Mouse (Mus musculus) stomach, embryonic 14.5 days (tissue): Measurements from ENCODE around the gene Mgat4c. TPM values are rescaled to one million over a fixed set of nuclear protein-coding genes. Genes with fewer than 3 reads are reported as not detected.
"Not testable (repeated sequence)": the region's sequence is repeated elsewhere in the genome, so short reads cannot be mapped to it uniquely, and the experiment has no call there.

Source experiments
- ATAC-seq: fragments of 200-750 bp; cut with Nextera tagmentation; 2 replicates; pipeline ENCODE4 v1.8.0; 2017; ENCODE audit warnings: low read depth, moderate TSS enrichment; ENCODE audit not compliant: insufficient number of reproducible peaks, insufficient read depth, low FRiP score
- H3K27ac ChIP-seq: fragments of 300-500 bp; sonication (generic); 2 replicates; pipeline ENCODE4 v1.5.1; 2014; ENCODE audit warnings: mild to moderate bottlenecking, low read length, moderate library complexity, mixed read lengths
- H3K27me3 ChIP-seq: fragments of 300-500 bp; sonication (generic); 2 replicates; pipeline ENCODE4 v1.6.1; 2014; ENCODE audit warnings: low read length, control low read depth, mixed read lengths; ENCODE audit not compliant: control insufficient read depth, insufficient read depth
- H3K36me3 ChIP-seq: fragments of 300-500 bp; sonication (generic); 2 replicates; pipeline ENCODE4 v1.6.1; 2014; ENCODE audit warnings: mild to moderate bottlenecking, control low read depth, low read length, moderate library complexity, mixed read lengths; ENCODE audit not compliant: control insufficient read depth, insufficient read depth
- H3K4me1 ChIP-seq: fragments of 300-500 bp; sonication (generic); 2 replicates; pipeline ENCODE4 v1.6.1; 2014; ENCODE audit warnings: low read length, control low read depth, mixed read lengths; ENCODE audit not compliant: control insufficient read depth, insufficient read depth
- H3K4me2 ChIP-seq: fragments of 300-500 bp; sonication (generic); replicated peaks from 2 replicates; pipeline ENCODE4 v1.6.1; 2014; ENCODE audit warnings: low read depth, low read length, control low read depth
- H3K4me3 ChIP-seq: fragments of 300-500 bp; sonication (generic); 2 replicates; pipeline ENCODE4 v1.5.1; 2014; ENCODE audit warnings: low read depth, low read length, control low read depth
- H3K9ac ChIP-seq: fragments of 300-500 bp; sonication (generic); replicated peaks from 2 replicates; pipeline ENCODE4 v1.6.1; 2014; ENCODE audit warnings: low read depth, mild to moderate bottlenecking, control low read depth, low read length, moderate library complexity, mixed read lengths
- H3K9me3 ChIP-seq: fragments of 300-500 bp; sonication (generic); 2 replicates; pipeline ENCODE4 v1.6.1; 2016; ENCODE audit warnings: low read depth, low read length, control low read depth; ENCODE audit not compliant: control insufficient read depth
- WGBS: fragments of 180-500 bp; shearing (Covaris S2); extraction: QIAGEN DNeasy Blood & Tissue Kit; methylation state at CpG from one replicate; pipeline ENCODE4 v1.1.7; 2014; 5-methylcytosine and 5-hydroxymethylcytosine counted together
- polyA plus RNA-seq: library from polyadenylated mRNA; unstranded; fragments of >200 nt; fragmentation: Nextera tagmentation; extraction: Ambion mirVana; gene quantifications from 2 replicates; pipeline ENCODE4 v1.2.1, GENCODE M21; 2014

Mgat4c gene
- polyA plus RNA-seq, 1 experiment from 2014 or later: 1.4 TPM

DNA sequence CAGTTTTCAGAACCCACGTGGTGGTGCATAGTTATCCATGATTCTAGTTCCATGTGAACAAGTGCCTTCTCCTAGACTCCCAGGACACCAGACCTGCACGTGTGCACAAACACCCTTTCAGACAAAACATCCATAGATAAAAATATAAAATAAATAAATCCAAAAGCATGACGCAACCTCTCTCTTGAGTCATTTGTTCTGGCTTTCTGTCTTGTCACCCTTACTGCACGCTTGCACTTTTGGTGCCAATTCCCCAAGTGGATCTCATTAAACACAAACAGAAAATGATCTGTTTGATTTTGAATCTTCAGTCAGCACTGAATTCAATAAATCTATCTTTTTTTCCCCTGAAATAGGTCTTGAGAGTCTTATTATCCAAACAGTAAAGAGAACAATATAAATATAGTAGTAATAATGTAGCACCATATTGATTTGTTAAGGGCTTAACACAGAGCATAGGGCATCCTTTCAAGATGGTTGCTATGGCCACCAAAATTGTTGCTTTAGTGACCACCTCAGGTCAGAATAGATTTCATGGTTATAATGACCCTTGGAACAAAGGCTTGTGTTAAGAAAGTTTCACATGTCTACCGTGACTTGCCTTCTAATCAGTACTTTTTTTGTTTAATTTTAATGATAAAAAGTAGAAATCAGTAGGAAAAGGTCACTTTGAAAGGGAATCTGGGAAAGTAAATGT, 684.5 kb downstream of the Mgat4c start:
- no peaks in the 10 kb centered on the region for H3K9me3 ChIP-seq
- H3K36me3 ChIP-seq: no peaks in the 10 kb centered on the region
- H3K4me1 ChIP-seq: no peaks in the 10 kb centered on the region
- no peak overlapping the region for H3K4me3 ChIP-seq
- no peak overlapping the region for H3K9ac ChIP-seq
- H3K4me2 ChIP-seq: no peak overlapping the region
- ATAC-seq: no peak
- no peak overlapping the region for H3K27ac ChIP-seq
- no peaks in the 10 kb centered on the region for H3K27me3 ChIP-seq
- 66% methylated on average over 5 of the region's 5 CpGs for WGBS

DNA sequence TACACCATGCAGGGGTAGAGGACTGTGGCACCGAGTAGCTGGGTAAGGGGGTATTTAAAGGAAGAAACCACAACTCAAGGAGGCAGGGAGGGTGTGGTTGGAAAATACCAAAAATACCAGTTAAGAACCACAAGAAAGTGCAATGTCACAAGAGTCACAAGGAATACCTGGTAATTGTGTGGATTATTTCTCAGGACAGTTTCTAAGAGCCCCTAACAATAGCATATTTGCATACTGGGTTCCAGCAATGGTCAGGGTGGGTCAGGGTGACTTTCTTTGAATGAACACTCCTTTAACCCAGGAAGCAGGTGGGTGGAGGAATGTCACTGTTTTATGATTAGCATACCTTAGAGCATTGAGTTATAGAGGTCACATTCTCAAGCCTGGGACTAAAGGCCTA, 689.3 kb downstream of the Mgat4c start:
- no peaks in the 10 kb centered on the region for H3K9me3 ChIP-seq
- no peaks in the 10 kb centered on the region for H3K4me1 ChIP-seq
- H3K4me2 ChIP-seq: no peak overlapping the region
- 79% methylated on average over 1 of the region's 1 CpGs for WGBS
- H3K27me3 ChIP-seq: no peaks in the 10 kb centered on the region
- no peak overlapping the region for H3K9ac ChIP-seq
- H3K36me3 ChIP-seq: no peaks in the 10 kb centered on the region
- ATAC-seq: no peak
- H3K4me3 ChIP-seq: no peak overlapping the region
- H3K27ac ChIP-seq: no peak overlapping the region

DNA sequence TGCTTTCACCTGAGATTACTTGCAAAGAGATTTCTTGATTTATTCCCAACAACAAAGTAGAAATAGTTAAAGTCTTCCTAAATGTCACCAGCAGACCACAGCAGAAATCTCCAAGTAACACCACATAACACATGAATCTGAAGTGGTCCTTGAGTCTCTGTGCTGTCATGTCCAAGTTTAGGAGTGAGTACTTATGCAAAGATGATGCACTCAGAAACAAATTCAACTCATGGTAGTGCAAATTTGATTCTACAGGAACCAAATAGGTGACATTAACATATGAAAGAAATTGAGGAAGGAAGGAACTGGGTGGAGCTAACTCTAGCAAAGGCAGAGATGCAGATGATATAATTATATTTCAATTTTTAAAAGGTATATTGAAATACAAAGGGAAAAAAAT, 690.8 kb downstream of the Mgat4c start:
- Histone ChIP-seq H3K9me3 (no peaks in the 10 kb centered on the region), H3K4me1 (no peaks in the 10 kb centered on the region), H3K9ac (no peak overlapping the region), H3K4me2 (no peak overlapping the region), H3K4me3 (no peak overlapping the region), H3K36me3 (no peaks in the 10 kb centered on the region), H3K27me3 (no peaks in the 10 kb centered on the region), H3K27ac (no peak overlapping the region)
- ATAC-seq: no peak

DNA sequence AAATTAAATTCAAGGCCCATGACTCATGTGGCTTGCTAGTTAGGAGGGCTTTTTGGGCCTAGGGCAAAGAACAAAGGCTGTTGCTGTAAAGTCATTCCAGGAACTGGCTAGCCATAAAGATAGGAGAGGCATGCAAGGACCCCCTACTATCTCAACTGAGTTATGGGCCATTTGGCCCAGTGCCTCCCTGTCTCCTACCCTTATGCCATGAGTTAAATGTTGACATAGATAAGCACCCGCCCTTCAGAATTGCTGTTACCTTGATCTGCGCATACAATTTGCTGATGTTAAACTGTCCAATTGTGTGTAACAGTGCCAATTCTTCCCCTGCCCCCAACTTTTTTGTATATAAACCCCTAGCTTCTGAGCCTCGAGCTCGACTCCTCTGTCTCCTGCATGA, 692.8 kb downstream of the Mgat4c start:
- Histone ChIP-seq H3K27ac (no peak overlapping the region), H3K9ac (no peak overlapping the region), H3K4me1 (no peaks in the 10 kb centered on the region), H3K27me3 (no peaks in the 10 kb centered on the region), H3K36me3 (no peaks in the 10 kb centered on the region), H3K4me2 (no peak overlapping the region), H3K9me3 (no peaks in the 10 kb centered on the region), H3K4me3 (no peak overlapping the region)
- no peak for ATAC-seq
- 84% methylated on average over 4 of the region's 4 CpGs for WGBS

DNA sequence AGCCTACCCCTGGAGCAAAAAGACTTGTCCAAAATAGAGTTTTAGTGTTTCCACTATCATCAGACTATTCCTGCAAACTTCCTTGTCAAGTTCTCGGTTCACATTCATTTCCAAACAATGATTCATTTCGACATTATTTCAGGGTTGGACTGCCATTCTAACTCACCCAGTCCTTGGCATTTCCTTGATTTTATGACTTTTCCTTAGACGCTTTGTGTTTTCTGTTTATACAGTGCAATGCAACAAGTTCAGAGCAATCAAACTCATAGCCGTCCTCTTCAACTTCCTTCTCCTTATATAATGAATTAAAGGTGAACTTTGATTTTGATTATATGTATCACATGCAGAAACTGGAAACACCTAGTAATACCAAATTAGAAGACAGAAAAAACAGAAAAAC, 696.1 kb downstream of the Mgat4c start:
- Histone ChIP-seq H3K4me1 (no peaks in the 10 kb centered on the region), H3K4me2 (no peak overlapping the region), H3K36me3 (no peaks in the 10 kb centered on the region), H3K27me3 (no peaks in the 10 kb centered on the region), H3K27ac (no peak overlapping the region), H3K4me3 (no peak overlapping the region), H3K9ac (no peak overlapping the region), H3K9me3 (no peaks in the 10 kb centered on the region)
- ATAC-seq: no peak
- WGBS: 72% methylated on average over 4 of the region's 4 CpGs

DNA sequence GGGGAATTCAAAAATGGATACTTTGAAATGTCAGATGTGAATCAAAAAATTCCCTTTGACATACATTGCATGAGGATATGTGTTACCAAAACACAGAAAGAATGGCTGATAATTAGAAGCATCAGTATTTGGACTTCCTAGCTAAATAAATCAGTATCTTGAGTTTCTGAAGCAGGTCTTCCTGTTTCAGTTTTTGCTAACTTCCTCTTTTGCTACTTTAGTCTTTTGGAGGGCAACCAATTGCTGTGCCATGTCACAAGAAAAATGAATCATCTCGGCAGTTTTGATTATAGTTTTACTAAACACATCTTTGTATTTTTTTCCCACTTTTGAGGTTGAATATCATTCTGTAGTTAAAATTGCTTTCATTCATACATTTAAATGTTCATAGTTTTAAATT, 707.9 kb downstream of the Mgat4c start:
- WGBS: 84% methylated on average over 1 of the region's 1 CpGs
- Histone ChIP-seq H3K4me1 (no peaks in the 10 kb centered on the region), H3K36me3 (no peaks in the 10 kb centered on the region), H3K27me3 (no peaks in the 10 kb centered on the region), H3K27ac (no peak overlapping the region), H3K4me3 (no peak overlapping the region), H3K9ac (no peak overlapping the region), H3K9me3 (no peaks in the 10 kb centered on the region), H3K4me2 (no peak overlapping the region)
- no peak for ATAC-seq

DNA sequence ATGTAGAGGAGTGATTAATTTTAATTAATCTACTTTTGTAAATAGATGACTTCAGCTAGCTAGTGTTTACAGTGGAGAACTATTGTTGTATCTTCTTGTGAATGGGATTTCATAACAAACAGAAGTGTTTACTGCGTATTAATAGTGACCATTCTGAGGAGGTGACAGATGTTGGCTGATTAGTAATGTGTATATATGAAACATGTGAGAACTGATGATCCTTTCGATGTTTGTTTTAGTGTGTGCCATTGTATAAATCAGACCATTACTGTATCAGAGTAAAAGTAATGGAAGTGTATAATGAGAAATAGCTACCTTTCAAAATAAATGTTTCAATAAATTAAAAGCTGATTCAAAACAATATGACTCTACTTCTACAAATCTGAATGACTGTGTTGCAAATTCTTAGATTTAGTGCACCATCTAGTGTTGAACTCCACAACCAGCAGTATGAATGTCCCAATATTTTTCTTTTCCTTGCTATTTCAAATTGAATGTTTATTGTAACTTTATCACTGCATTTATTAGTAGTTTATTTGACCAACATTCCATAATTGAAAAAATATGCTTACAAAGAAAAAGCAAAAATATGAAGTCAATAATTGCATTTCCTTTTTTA, 736.5 kb downstream of the Mgat4c start:
- H3K27ac ChIP-seq: no peak overlapping the region
- no peak overlapping the region for H3K4me3 ChIP-seq
- ATAC-seq: no peak
- H3K4me1 ChIP-seq: no peaks in the 10 kb centered on the region
- no peaks in the 10 kb centered on the region for H3K9me3 ChIP-seq
- H3K9ac ChIP-seq: no peak overlapping the region
- no peaks in the 10 kb centered on the region for H3K27me3 ChIP-seq
- no peak overlapping the region for H3K4me2 ChIP-seq
- WGBS: 68% methylated on average over 2 of the region's 2 CpGs
- no peaks in the 10 kb centered on the region for H3K36me3 ChIP-seq

DNA sequence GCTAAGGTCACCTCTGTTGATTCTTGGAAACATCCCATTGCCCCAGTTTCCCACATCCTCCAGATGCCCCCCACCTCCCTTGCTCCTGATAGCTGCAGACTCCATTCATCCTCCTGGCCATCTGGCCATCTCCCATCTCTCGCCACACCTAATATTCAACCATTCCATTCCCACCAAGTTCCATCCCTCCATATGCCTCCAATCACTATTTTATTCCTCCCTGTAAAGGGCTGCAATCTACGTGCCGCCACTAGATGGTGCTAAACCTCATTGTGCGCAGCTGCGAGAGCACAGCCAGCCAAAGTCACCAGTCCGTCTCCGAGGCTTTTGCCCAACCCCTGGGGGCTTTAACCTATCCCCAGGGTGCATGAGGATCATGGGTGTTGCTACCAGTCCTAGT, 753.8 kb downstream of the Mgat4c start:
- 11% methylated on average over 5 of the region's 7 CpGs for WGBS
- not testable (repeated sequence) for H3K4me2 ChIP-seq, ATAC-seq, H3K9ac ChIP-seq, H3K4me1 ChIP-seq, H3K9me3 ChIP-seq, H3K27me3 ChIP-seq, H3K27ac ChIP-seq, H3K36me3 ChIP-seq, H3K4me3 ChIP-seq

DNA sequence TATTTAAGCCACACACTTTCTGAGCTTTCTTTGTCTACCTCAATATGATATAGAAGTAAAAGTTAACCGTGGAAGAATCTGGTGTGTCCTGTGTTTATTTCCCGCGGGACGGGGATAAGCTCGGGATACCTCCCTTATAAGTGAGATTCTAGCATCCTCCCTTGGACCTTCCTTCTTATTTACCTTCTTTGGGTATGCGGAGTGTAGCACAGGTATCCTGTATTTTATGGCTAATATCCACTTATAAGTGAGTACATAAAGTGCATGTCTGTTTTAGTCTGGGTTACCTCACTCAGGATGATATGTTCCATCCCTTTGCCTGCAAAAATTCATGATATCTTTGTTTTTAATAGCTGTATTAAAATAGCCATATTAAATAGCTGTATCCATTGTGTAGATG, 754.2 kb downstream of the Mgat4c start:
- not testable (repeated sequence) for ATAC-seq
- peak overlapping the region; percentile 23; the same call in 1 of the 2 replicates for H3K4me2 ChIP-seq

More for the DNA sequence above, 754.2 kb downstream of the Mgat4c start:
- not testable (repeated sequence) for H3K9me3 ChIP-seq, H3K4me1 ChIP-seq, H3K27me3 ChIP-seq, H3K9ac ChIP-seq, H3K4me3 ChIP-seq, H3K36me3 ChIP-seq, H3K27ac ChIP-seq
- WGBS: 23% methylated on average over 6 of the region's 6 CpGs
